Mouse (Mus musculus) Patski (cell line): Measurements from ENCODE around the gene Dgkg. TPM values are rescaled to one million over a fixed set of nuclear protein-coding genes. Genes with fewer than 3 reads are reported as not detected.

Source experiments
- ATAC-seq: fragments of 100-300 bp; one replicate; pipeline ENCODE4 v1.8.0; 2021
- CTCF ChIA-PET: fragments of 350-600 bp; sonication (Branson Sonifier 250); formaldehyde crosslinking; loops from one replicate; lab custom pipeline; 2022; ENCODE audit warnings: inconsistent platforms; lab: Charles Lee
- POLR2A ChIA-PET: fragments of 350-600 bp; sonication (Branson Sonifier 250); formaldehyde crosslinking; loops from one replicate; lab custom pipeline; 2022; ENCODE audit warnings: antibody characterized with exemption, inconsistent platforms; lab: Charles Lee
- DNase-seq: peaks from one replicate; pipeline ENCODE4 v3.0.0-alpha.2; 2011; ENCODE audit warnings: low read depth, low spot score
- H3K27me3 ChIP-seq: fragments of 371-371 bp; one replicate; pipeline ENCODE4 v1.5.1; 2021
- CTCF ChIP-seq: fragments of 100-300 bp; IDR thresholded peaks from one replicate; pipeline ENCODE4 v1.5.1; 2021
- in situ Hi-C: fragments of 300-500 bp; cut with MboI; formaldehyde crosslinking; loops from 3 replicates; pipeline ENCODE4 v1.11.1; 2018; ENCODE audit warnings: low pct_unique_long_range_greater_than_20kb, mixed read lengths
- polyA plus RNA-seq: library from polyadenylated mRNA; unstranded; gene quantifications from one replicate; pipeline ENCODE4 v1.2.3, GENCODE M21; 2021

Gene Dgkg
- polyA plus RNA-seq, 1 experiment from 2014 or later, result 0.14 TPM

- CTCF ChIA-PET, result interaction anchor here (1.0 to 1.7 kb wide), 3 partner anchors 10 to 30 kb away, joined by 3 to 5 read pairs (median 4); partner anchors contain the start of gene Etv5
- no peaks in the 10 kb centered on the region for H3K27me3 ChIP-seq
- DNase-seq, result no peak
- TF ChIP-seq CTCF, result no peak
- POLR2A ChIA-PET, result interaction anchor here (2.2 kb wide), 1 partner anchor 9 kb away, joined by 9 read pairs; the partner anchor contains the start of gene Etv5
- in situ Hi-C loops, result no loop called here
- ATAC-seq, result no peak
These were observed 226.6 kb downstream of the Dgkg start for GRCm38 (mm10) chr16:22430211-22430951.

GRCm38 (mm10) chr16:22429377-22429776 is 227.6 kb downstream of the Dgkg start:
- ChIA-PET POLR2A (interaction anchor here (0.6 to 2.2 kb wide), 3 partner anchors 10 to 1086 kb away, joined by 4 to 9 read pairs (median 4); partner anchors contain the start of gene Etv5), CTCF (interaction anchor here (1.0 to 1.7 kb wide), 6 partner anchors 9 to 163 kb away, joined by 3 to 5 read pairs (median 4); partner anchors contain the start of genes Etv5 and Tra2b)
- no peaks in the 10 kb centered on the region for H3K27me3 ChIP-seq
- no peak for TF ChIP-seq CTCF
- ATAC-seq, result peak; percentile 74
- no peak for DNase-seq
- in situ Hi-C loops, result no loop called here

- ATAC-seq (peak; percentile 92), DNase-seq (peak; percentile 71)
- TF ChIP-seq CTCF, result no peak
- in situ Hi-C loops, result no loop called here
- ChIA-PET POLR2A (interaction anchor here (0.7 to 2.2 kb wide), 2 partner anchors 10 to 1086 kb away, joined by 4 to 9 read pairs; partner anchors contain the start of gene Etv5), CTCF (interaction anchor here (1.0 to 1.7 kb wide), 6 partner anchors 9 to 162 kb away, joined by 3 to 5 read pairs (median 4); partner anchors contain the start of genes Etv5 and Tra2b)
- no peaks in the 10 kb centered on the region for H3K27me3 ChIP-seq
These were observed 228.1 kb downstream of the Dgkg start for GRCm38 (mm10) chr16:22428853-22429341.

- DNase-seq (no peak), ATAC-seq (no peak)
- ChIA-PET POLR2A (no interaction called here), CTCF (no interaction called here)
- no peak for TF ChIP-seq CTCF
- no peaks in the 10 kb centered on the region for H3K27me3 ChIP-seq
- in situ Hi-C loops, result no loop called here
These were observed 230.2 kb downstream of the Dgkg start for GRCm38 (mm10) chr16:22426866-22427265.

- ChIA-PET POLR2A (no interaction called here), CTCF (no interaction called here)
- ATAC-seq (no peak), DNase-seq (no peak)
- H3K27me3 ChIP-seq, result no peaks in the 10 kb centered on the region
- no peak for TF ChIP-seq CTCF
- in situ Hi-C loops, result no loop called here
These were observed 234.8 kb downstream of the Dgkg start for GRCm38 (mm10) chr16:22422256-22422655.

Other genes with a start within 250 kb of the Dgkg start
- 23.7 TPM for gene Etv5, start 217.5 kb downstream of the Dgkg start, polyA plus RNA-seq
- gene Crygs, start 154.4 kb upstream of the Dgkg start, polyA plus RNA-seq, result 0.60 TPM
- gene Tbccd1, start 200.4 kb upstream of the Dgkg start, polyA plus RNA-seq, result 24.7 TPM
- gene Dnajb11, start 200.6 kb upstream of the Dgkg start, polyA plus RNA-seq, result 140 TPM
- not detected for gene Ahsg, start 234.1 kb upstream of the Dgkg start, polyA plus RNA-seq